Mouse (Mus musculus): ENCODE results near the gene Odf3. TPM values are rescaled to one million over a fixed set of nuclear protein-coding genes. Genes with fewer than 3 reads are reported as not detected.

The Odf3 gene
- total and polyA plus RNA-seq, 3 experiments, result not detected

GRCm38 (mm10) chr7:140839556-140839955 lies 8.0 kb upstream of the Odf3 start:
- dilution Hi-C loops (cut with MboI; ENCODE audit: extremely low pct_ligation_motif_present, extremely low pct_unique_long_range_greater_than_20kb, low sequenced_read_pairs), result no loop called here

GRCm38 (mm10) chr7:140840750-140841735 lies 6.6 kb upstream of the Odf3 start:
- in situ Hi-C loops (cut with MboI; ENCODE audit: low pct_ligation_motif_present, low pct_unique_long_range_greater_than_20kb, low sequenced_read_pairs) (loop anchor here (5.0 to 25.0 kb wide), 3 partner anchors 61 to 754 kb away; partner anchors contain the start of genes Caly, Cox8b, Prap1 and Rnh1), dilution Hi-C loops (cut with MboI; ENCODE audit: extremely low pct_ligation_motif_present, extremely low pct_unique_long_range_greater_than_20kb, low sequenced_read_pairs) (no loop called here)
- peaks cover 0 to 5% of the 10 kb centered on the region in 2 experiments; a peak in 2 of 4 replicates for H3K4me1 ChIP-seq (ENCODE audit: control insufficient read depth in 1 of 2, insufficient read depth in 2 of 2)
- no peaks in the 10 kb centered on the region for H3K79me2 ChIP-seq (replicated peaks; ENCODE audit: control insufficient read depth, extremely low read depth, insufficient read depth, poor library complexity, severe bottlenecking)
- peaks cover 80% of the 10 kb centered on the region for H3K27me3 ChIP-seq (replicated peaks)
- no peaks in the 10 kb centered on the region for H3K9me3 ChIP-seq (replicated peaks; ENCODE audit: low read length)
- DNase-seq (ENCODE audit: extremely low read depth), result no peak
- no peaks in the 10 kb centered on the region for H3K36me3 ChIP-seq (replicated peaks in 1 of 2; ENCODE audit: control insufficient read depth in 1 of 2, insufficient read depth in 1 of 2, low read length in 1 of 2)
- no peak overlapping the region for H3K4me2 ChIP-seq (ENCODE audit: insufficient read depth, low read depth, poor library complexity, severe bottlenecking)
- H3K27ac ChIP-seq (ENCODE audit: insufficient read depth, low read depth), result no peak overlapping the region
- H3K4me3 ChIP-seq (replicated peaks in 1 of 3; ENCODE audit: low read depth in 2 of 3, low read length in 2 of 3, poor library complexity in 1 of 3), result no peak overlapping the region
- H3K9ac ChIP-seq (ENCODE audit: insufficient read depth, low read depth), result no peak overlapping the region
- TF ChIP-seq NRF1 (IDR thresholded peaks at IDR 0.05; ENCODE audit: low read depth, low read length), result no peak
- TF ChIP-seq EP300 (IDR thresholded peaks at IDR 0.05; ENCODE audit: low read length), result no peak
- no peak for TF ChIP-seq GABPA (IDR thresholded peaks at IDR 0.05; ENCODE audit: insufficient replicate concordance, low read depth, low read length)
- no peak for TF ChIP-seq CHD1 (IDR thresholded peaks at IDR 0.05; ENCODE audit: low read depth, low read length)
- TF ChIP-seq RAD21 (IDR thresholded peaks at IDR 0.05; ENCODE audit: low read depth, low read length), result no peak
- no peak for TF ChIP-seq CHD2 (IDR thresholded peaks at IDR 0.05; ENCODE audit: low read length)

More at GRCm38 (mm10) chr7:140839556-140839955, 8.0 kb upstream of the Odf3 start:
- H3K4me3 ChIP-seq (replicated peaks in 1 of 3; ENCODE audit: low read depth in 2 of 3, low read length in 2 of 3, poor library complexity in 1 of 3), result no peak overlapping the region
- H3K9ac ChIP-seq (ENCODE audit: insufficient read depth, low read depth), result no peak overlapping the region
- no peaks in the 10 kb centered on the region for H3K9me3 ChIP-seq (replicated peaks; ENCODE audit: low read length)
- no peak overlapping the region for H3K27ac ChIP-seq (ENCODE audit: insufficient read depth, low read depth)
- no peaks in the 10 kb centered on the region for H3K79me2 ChIP-seq (replicated peaks; ENCODE audit: control insufficient read depth, extremely low read depth, insufficient read depth, poor library complexity, severe bottlenecking)
- TF ChIP-seq NELFE (IDR thresholded peaks at IDR 0.05; ENCODE audit: low read depth, low read length), result no peak
- no peak for TF ChIP-seq MEF2A (IDR thresholded peaks at IDR 0.05; ENCODE audit: borderline replicate concordance, low read depth, low read length)
- no peak for TF ChIP-seq RAD21 (IDR thresholded peaks at IDR 0.05; ENCODE audit: low read depth, low read length)
- no peak for TF ChIP-seq BHLHE40 (IDR thresholded peaks at IDR 0.05; ENCODE audit: low read depth, low read length)
- no peak for TF ChIP-seq E2F4 (IDR thresholded peaks at IDR 0.05; ENCODE audit: insufficient replicate concordance, low read depth, low read length)
- TF ChIP-seq SMC3 (IDR thresholded peaks at IDR 0.05; ENCODE audit: low read depth, low read length), result no peak
- TF ChIP-seq PAX5 (IDR thresholded peaks at IDR 0.05; ENCODE audit: low read length), result no peak
- no peak for TF ChIP-seq EP300 (IDR thresholded peaks at IDR 0.05; ENCODE audit: low read length)
- no peak for TF ChIP-seq MAZ (IDR thresholded peaks at IDR 0.05; ENCODE audit: low read depth, low read length)
- no peak for TF ChIP-seq CTCF (conservative IDR thresholded peaks at IDR 0.05 in 1 of 2, IDR thresholded peaks at IDR 0.05 in 1 of 2; ENCODE audit: low read depth in 2 of 2, low read length in 2 of 2)
- no peak for TF ChIP-seq MYC (IDR thresholded peaks at IDR 0.05; ENCODE audit: low read depth, low read length)
- TF ChIP-seq USF2 (conservative IDR thresholded peaks at IDR 0.05; ENCODE audit: low read depth, low read length), result no peak
- no peak for TF ChIP-seq USF1 (IDR thresholded peaks at IDR 0.05; ENCODE audit: low read depth, low read length)
- TF ChIP-seq POLR2AphosphoS2 (IDR thresholded peaks at IDR 0.05; ENCODE audit: low read depth, low read length), result no peak
- TF ChIP-seq ETS1 (conservative IDR thresholded peaks at IDR 0.05; ENCODE audit: low read depth, low read length), result no peak
- TF ChIP-seq IRF4 (IDR thresholded peaks at IDR 0.05; ENCODE audit: low read depth, low read length), result no peak
- peaks cover 86% of the 10 kb centered on the region for H3K27me3 ChIP-seq (replicated peaks)
- H3K4me1 ChIP-seq (ENCODE audit: control insufficient read depth in 1 of 2, insufficient read depth in 2 of 2), result no peaks in the 10 kb centered on the region
- no peaks in the 10 kb centered on the region for H3K36me3 ChIP-seq (replicated peaks in 1 of 2; ENCODE audit: control insufficient read depth in 1 of 2, insufficient read depth in 1 of 2, low read length in 1 of 2)
- no peak for DNase-seq (ENCODE audit: extremely low read depth)
- no peak overlapping the region for H3K4me2 ChIP-seq (ENCODE audit: insufficient read depth, low read depth, poor library complexity, severe bottlenecking)
- in situ Hi-C loops (cut with MboI; ENCODE audit: low pct_ligation_motif_present, low pct_unique_long_range_greater_than_20kb, low sequenced_read_pairs), result loop anchor here (25.0 kb wide), 1 partner anchor 752 kb away; the partner anchor contains the start of genes Caly and Prap1
